Mouse (Mus musculus) lung, embryonic 16.5 days (tissue): ENCODE results near the gene Tsen54. TPM values are rescaled to one million over a fixed set of nuclear protein-coding genes. Genes with fewer than 3 reads are reported as not detected.

Experiments
- ATAC-seq: fragments of 200-750 bp; cut with Nextera tagmentation; 2 replicates; pipeline ENCODE4 v1.8.0; 2017; ENCODE audit warnings: low read depth, mild to moderate bottlenecking, moderate library complexity
- H3K27ac ChIP-seq: fragments of 300-500 bp; sonication (generic); 2 replicates; pipeline ENCODE4 v1.5.1; 2014; ENCODE audit warnings: mild to moderate bottlenecking, control low read depth, low read length
- H3K27me3 ChIP-seq: fragments of 300-500 bp; sonication (generic); 2 replicates; pipeline ENCODE4 v1.6.1; 2014; ENCODE audit warnings: low read depth, low read length, mixed read lengths; ENCODE audit not compliant: control insufficient read depth, insufficient read depth
- H3K36me3 ChIP-seq: fragments of 300-500 bp; sonication (generic); 2 replicates; pipeline ENCODE4 v1.6.1; 2014; ENCODE audit warnings: low read length; ENCODE audit not compliant: control insufficient read depth, insufficient read depth
- H3K4me1 ChIP-seq: fragments of 300-500 bp; sonication (generic); replicated peaks from 2 replicates; pipeline ENCODE4 v1.6.1; 2014; ENCODE audit warnings: low read length, mixed read lengths; ENCODE audit not compliant: control insufficient read depth, insufficient read depth
- H3K4me2 ChIP-seq: fragments of 300-500 bp; sonication (generic); 2 replicates; pipeline ENCODE4 v1.6.1; 2014; ENCODE audit warnings: low read depth, low read length, control low read depth
- H3K4me3 ChIP-seq: fragments of 300-500 bp; sonication (generic); 2 replicates; pipeline ENCODE4 v1.5.1; 2014; ENCODE audit warnings: mild to moderate bottlenecking, low read length, control low read depth
- H3K9ac ChIP-seq: fragments of 300-500 bp; sonication (generic); 2 replicates; pipeline ENCODE4 v1.6.1; 2014; ENCODE audit warnings: low read length, control low read depth
- H3K9me3 ChIP-seq: fragments of 300-500 bp; sonication (generic); 2 replicates; pipeline ENCODE4 v1.6.1; 2016; ENCODE audit warnings: low read length; ENCODE audit not compliant: control insufficient read depth
- WGBS: fragments of 180-500 bp; shearing (Covaris S2); extraction: QIAGEN DNeasy Blood & Tissue Kit; methylation state at CpG from one replicate; pipeline ENCODE4 v1.1.7; 2014; 5-methylcytosine and 5-hydroxymethylcytosine counted together
- polyA plus RNA-seq: library from polyadenylated mRNA; unstranded; fragments of >200 nt; fragmentation: Nextera tagmentation; extraction: Ambion mirVana; gene quantifications from 2 replicates; pipeline ENCODE4 v1.2.1, GENCODE M21; 2015

The Tsen54 gene
- polyA plus RNA-seq, 1 experiment from 2014 or later, result 36.9 TPM

- 67% methylated on average over 9 of the region's 9 CpGs for WGBS
- Histone ChIP-seq H3K27me3 (no peaks in the 10 kb centered on the region), H3K9ac (no peak overlapping the region), H3K27ac (no peak overlapping the region), H3K36me3 (0 out of 2 replicates have a peak, but pooled peaks cover 2% of the 10 kb centered on the region), H3K4me2 (no peak overlapping the region), H3K4me1 (peaks cover 40% of the 10 kb centered on the region), H3K9me3 (no peaks in the 10 kb centered on the region), H3K4me3 (no peak overlapping the region)
- ATAC-seq, result no peak
Measured at GRCm38 (mm10) chr11:115776954-115777353, 37.6 kb upstream of the Tsen54 start.

GRCm38 (mm10) chr11:115777487-115778335 lies 36.8 kb upstream of the Tsen54 start:
- Histone ChIP-seq H3K9me3 (no peaks in the 10 kb centered on the region), H3K9ac (no peak overlapping the region), H3K4me2 (no peak overlapping the region), H3K27me3 (no peaks in the 10 kb centered on the region), H3K4me1 (peaks cover 40% of the 10 kb centered on the region), H3K36me3 (0 out of 2 replicates have a peak, but pooled peaks cover 2% of the 10 kb centered on the region), H3K4me3 (no peak overlapping the region), H3K27ac (peak overlapping the region; percentile 37; the same call in 1 of the 2 replicates)
- 84% methylated on average over 17 of the region's 17 CpGs for WGBS
- ATAC-seq, result no peak

GRCm38 (mm10) chr11:115779038-115779571 lies 35.4 kb upstream of the Tsen54 start:
- peak; percentile 99 for ATAC-seq
- H3K9ac ChIP-seq, result peak overlapping the region; percentile 49
- WGBS, result 5% methylated on average over 9 of the region's 9 CpGs
- H3K36me3 ChIP-seq, result 0 out of 2 replicates have a peak, but pooled peaks cover 2% of the 10 kb centered on the region
- no peaks in the 10 kb centered on the region for H3K9me3 ChIP-seq
- peak overlapping the region; percentile 41 for H3K4me2 ChIP-seq
- peak overlapping the region; percentile 96 for H3K27ac ChIP-seq
- H3K4me3 ChIP-seq, result no peak overlapping the region
- H3K4me1 ChIP-seq, result peaks cover 40% of the 10 kb centered on the region
- H3K27me3 ChIP-seq, result no peaks in the 10 kb centered on the region

- peaks cover 36% of the 10 kb centered on the region for H3K4me1 ChIP-seq
- no peak overlapping the region for H3K4me2 ChIP-seq
- no peak overlapping the region for H3K9ac ChIP-seq
- H3K27ac ChIP-seq, result peak overlapping the region; percentile 96
- H3K4me3 ChIP-seq, result no peak overlapping the region
- H3K36me3 ChIP-seq, result 0 out of 2 replicates have a peak, but pooled peaks cover 2% of the 10 kb centered on the region
- no peaks in the 10 kb centered on the region for H3K9me3 ChIP-seq
- WGBS, result 41% methylated on average over 20 of the region's 20 CpGs
- no peaks in the 10 kb centered on the region for H3K27me3 ChIP-seq
- ATAC-seq, result no peak
Measured at GRCm38 (mm10) chr11:115780141-115781070, 34.1 kb upstream of the Tsen54 start.

GRCm38 (mm10) chr11:115786473-115786872 lies 28.1 kb upstream of the Tsen54 start:
- 67% methylated on average over 6 of the region's 6 CpGs for WGBS
- no peak for ATAC-seq
- H3K4me2 ChIP-seq, result no peak overlapping the region
- H3K36me3 ChIP-seq, result peaks cover 7% of the 10 kb centered on the region; the same call in 1 of the 2 replicates
- no peaks in the 10 kb centered on the region for H3K27me3 ChIP-seq
- no peaks in the 10 kb centered on the region for H3K4me1 ChIP-seq
- no peak overlapping the region for H3K9ac ChIP-seq
- H3K9me3 ChIP-seq, result no peaks in the 10 kb centered on the region
- H3K4me3 ChIP-seq, result no peak overlapping the region
- no peak overlapping the region for H3K27ac ChIP-seq

- H3K9ac ChIP-seq, result no peak overlapping the region
- H3K27ac ChIP-seq, result no peak overlapping the region
- no peak overlapping the region for H3K4me3 ChIP-seq
- ATAC-seq, result no peak
- H3K4me1 ChIP-seq, result no peaks in the 10 kb centered on the region
- no peaks in the 10 kb centered on the region for H3K9me3 ChIP-seq
- H3K4me2 ChIP-seq, result no peak overlapping the region
- H3K36me3 ChIP-seq, result peaks cover 30% of the 10 kb centered on the region
- no peaks in the 10 kb centered on the region for H3K27me3 ChIP-seq
- 91% methylated on average over 7 of the region's 7 CpGs for WGBS
Measured at GRCm38 (mm10) chr11:115789787-115790186, 24.7 kb upstream of the Tsen54 start.

GRCm38 (mm10) chr11:115791919-115792318 lies 22.6 kb upstream of the Tsen54 start:
- H3K4me3 ChIP-seq, result no peak overlapping the region
- no peaks in the 10 kb centered on the region for H3K9me3 ChIP-seq
- 93% methylated on average over 16 of the region's 16 CpGs for WGBS
- peaks cover 33% of the 10 kb centered on the region for H3K36me3 ChIP-seq
- H3K4me2 ChIP-seq, result no peak overlapping the region
- no peaks in the 10 kb centered on the region for H3K4me1 ChIP-seq
- H3K9ac ChIP-seq, result no peak overlapping the region
- ATAC-seq, result no peak
- no peak overlapping the region for H3K27ac ChIP-seq
- no peaks in the 10 kb centered on the region for H3K27me3 ChIP-seq

GRCm38 (mm10) chr11:115792353-115792752 lies 22.2 kb upstream of the Tsen54 start:
- Histone ChIP-seq H3K27ac (no peak overlapping the region), H3K27me3 (no peaks in the 10 kb centered on the region), H3K36me3 (peaks cover 33% of the 10 kb centered on the region), H3K4me1 (no peaks in the 10 kb centered on the region), H3K4me2 (no peak overlapping the region), H3K4me3 (no peak overlapping the region), H3K9ac (no peak overlapping the region), H3K9me3 (no peaks in the 10 kb centered on the region)
- 82% methylated on average over 14 of the region's 14 CpGs for WGBS
- no peak for ATAC-seq

GRCm38 (mm10) chr11:115796898-115797297 lies 17.6 kb upstream of the Tsen54 start:
- Histone ChIP-seq H3K4me2 (no peak overlapping the region), H3K4me3 (no peak overlapping the region), H3K27ac (no peak overlapping the region), H3K4me1 (no peaks in the 10 kb centered on the region), H3K9ac (no peak overlapping the region), H3K27me3 (no peaks in the 10 kb centered on the region), H3K9me3 (no peaks in the 10 kb centered on the region), H3K36me3 (peaks cover 42% of the 10 kb centered on the region)
- ATAC-seq, result no peak
- WGBS, result 73% methylated on average over 15 of the region's 15 CpGs
